Mouse (Mus musculus): Measurements from ENCODE around the gene Dgki. TPM values are rescaled to one million over a fixed set of nuclear protein-coding genes. Genes with fewer than 3 reads are reported as not detected.
A peak's percentile ranks its signal among the peaks of the same experiment; 100 is the strongest.

The Dgki gene
- polyA plus RNA-seq, 1 experiment from 2014 or later = 9.9 TPM

DNA sequence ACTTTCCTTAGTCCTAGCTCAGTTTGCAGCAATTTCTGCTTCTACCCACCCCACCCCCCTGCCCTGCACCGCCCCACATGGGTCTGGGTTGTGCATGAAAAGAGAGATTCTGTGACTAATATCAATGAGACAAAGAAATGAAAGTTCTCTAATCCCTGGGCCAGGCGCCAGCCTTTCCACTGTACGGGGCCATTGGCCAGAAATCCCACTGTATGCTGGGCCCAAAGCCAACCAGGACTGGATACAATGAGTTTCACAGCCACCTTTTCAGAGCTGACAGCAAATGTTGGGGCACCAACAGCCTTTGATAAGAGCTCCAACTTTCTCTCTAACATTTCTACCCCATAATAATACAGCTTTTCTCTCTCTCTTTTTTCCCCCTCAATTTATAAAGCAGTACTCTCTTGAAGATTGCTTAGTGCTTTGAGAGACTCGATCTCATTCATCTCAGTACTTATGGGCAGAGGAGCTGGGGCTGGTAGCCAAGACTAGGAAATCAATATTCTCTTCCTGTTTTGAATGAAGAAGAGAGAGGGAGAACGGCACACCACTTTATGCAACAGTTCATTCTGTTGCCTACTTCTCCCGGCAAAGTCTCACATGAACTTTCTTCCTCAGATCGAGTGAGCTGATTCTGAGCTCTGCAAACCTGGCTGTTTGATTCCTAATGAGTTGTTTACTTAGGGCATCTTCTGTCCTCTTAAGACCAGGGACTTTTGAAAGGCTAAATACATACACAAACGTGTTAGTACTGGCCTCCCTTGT, 480.8 kb downstream of the Dgki start:
- H3K4me3 ChIP-seq = no peak overlapping the region
- no peaks in the 10 kb centered on the region for H3K36me3 ChIP-seq
- peak; percentile 96 for ATAC-seq (replicated peaks)
- peaks cover 36% of the 10 kb centered on the region for H3K4me1 ChIP-seq
- H3K9ac ChIP-seq (replicated peaks) = no peak overlapping the region
- WGBS = 9% methylated on average over 8 of the region's 8 CpGs
- H3K27me3 ChIP-seq = no peaks in the 10 kb centered on the region
- H3K4me2 ChIP-seq (replicated peaks) = no peak overlapping the region
- peak overlapping the region; percentile 79 for H3K27ac ChIP-seq (replicated peaks)
- no peaks in the 10 kb centered on the region for H3K9me3 ChIP-seq

DNA sequence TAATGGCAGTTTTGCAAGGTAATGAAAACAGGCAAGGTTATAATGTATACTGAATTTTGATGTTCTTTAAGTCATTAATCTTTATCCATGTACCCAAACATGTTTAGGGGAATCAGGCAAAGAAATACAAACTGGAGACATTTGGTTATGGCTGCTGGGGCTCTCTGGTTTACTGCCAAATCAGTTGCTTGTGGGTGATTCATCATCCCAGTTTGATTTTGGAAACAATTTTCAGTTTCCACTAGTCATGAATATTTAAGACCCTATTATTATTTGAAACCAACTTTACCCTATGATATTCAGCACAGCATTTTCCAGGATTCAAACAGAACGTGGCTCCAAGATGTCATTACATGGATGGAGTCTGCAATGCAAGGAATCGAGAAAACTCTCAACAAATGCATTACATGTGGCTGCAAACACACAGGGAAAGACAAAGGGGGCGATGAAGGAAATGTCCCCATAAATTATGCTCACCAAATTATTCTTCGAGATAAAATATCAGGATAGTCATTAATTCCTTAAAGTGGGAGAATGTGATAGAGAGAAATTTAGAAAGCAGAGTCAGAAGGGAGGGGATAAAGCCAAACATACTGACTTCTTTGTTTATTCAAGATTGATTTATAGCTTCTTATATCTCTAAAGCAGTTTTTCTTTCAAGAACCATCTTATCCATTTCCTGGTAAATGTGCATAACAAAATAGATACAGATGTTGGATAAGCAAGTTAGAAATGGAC, 481.5 kb downstream of the Dgki start:
- WGBS = 34% methylated on average over 4 of the region's 4 CpGs
- no peak for ATAC-seq (replicated peaks)

DNA sequence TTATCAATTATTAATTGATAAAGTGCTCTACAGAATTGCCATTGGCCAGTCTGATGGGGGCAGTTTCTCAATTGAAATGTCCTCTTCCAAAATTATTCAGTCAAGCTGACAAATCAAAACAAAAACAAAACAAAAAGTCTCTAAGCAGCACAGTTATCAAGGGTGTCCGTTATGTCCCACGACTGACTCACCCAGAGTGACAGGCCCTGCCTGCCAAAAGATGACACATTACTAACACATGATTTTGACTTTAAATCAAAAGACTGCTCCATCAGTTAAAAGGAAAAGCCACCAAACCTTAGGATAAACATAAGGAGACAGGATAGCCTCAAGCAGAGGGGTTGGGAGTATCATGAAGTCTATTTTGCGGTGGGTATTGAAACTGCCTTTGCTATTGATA, 483.3 kb downstream of the Dgki start:
- Histone ChIP-seq H3K27me3 (no peaks in the 10 kb centered on the region), H3K4me1 (peaks cover 36% of the 10 kb centered on the region), H3K4me3 (no peak overlapping the region), H3K4me2 (replicated peaks) (no peak overlapping the region), H3K36me3 (no peaks in the 10 kb centered on the region), H3K9me3 (no peaks in the 10 kb centered on the region), H3K9ac (replicated peaks) (no peak overlapping the region), H3K27ac (replicated peaks) (no peak overlapping the region)
- WGBS = 82% methylated on average over 3 of the region's 3 CpGs
- no peak for ATAC-seq (replicated peaks)

More for the DNA sequence above, 481.5 kb downstream of the Dgki start:
- no peak overlapping the region for H3K9ac ChIP-seq (replicated peaks)
- no peak overlapping the region for H3K4me2 ChIP-seq (replicated peaks)
- no peaks in the 10 kb centered on the region for H3K27me3 ChIP-seq
- H3K27ac ChIP-seq (replicated peaks) = peak overlapping the region; percentile 79
- H3K4me3 ChIP-seq = no peak overlapping the region
- H3K4me1 ChIP-seq = peaks cover 36% of the 10 kb centered on the region
- H3K36me3 ChIP-seq = no peaks in the 10 kb centered on the region
- H3K9me3 ChIP-seq = no peaks in the 10 kb centered on the region

DNA sequence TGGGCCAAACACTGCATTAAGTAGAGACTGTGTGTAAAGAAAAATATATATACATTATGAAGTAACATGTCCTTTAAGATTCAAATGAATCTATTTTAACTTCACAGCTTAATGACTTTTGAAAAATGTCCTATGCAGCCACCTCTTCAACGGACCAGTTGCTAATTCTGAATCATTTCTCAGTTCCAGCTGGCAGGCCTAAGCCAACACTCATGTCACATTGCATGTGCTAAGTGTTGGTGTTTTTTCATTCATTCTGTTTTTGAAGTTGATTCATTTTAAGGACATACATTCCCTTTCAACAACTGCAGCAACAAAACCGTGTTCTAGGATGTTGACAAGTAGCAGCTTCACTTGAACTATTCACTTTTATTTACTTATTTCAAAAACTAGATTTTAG, 484.0 kb downstream of the Dgki start:
- Histone ChIP-seq H3K9me3 (no peaks in the 10 kb centered on the region), H3K9ac (replicated peaks) (no peak overlapping the region), H3K4me1 (peaks cover 41% of the 10 kb centered on the region), H3K27me3 (no peaks in the 10 kb centered on the region), H3K27ac (replicated peaks) (no peak overlapping the region), H3K4me3 (no peak overlapping the region), H3K36me3 (no peaks in the 10 kb centered on the region), H3K4me2 (replicated peaks) (no peak overlapping the region)
- ATAC-seq (replicated peaks) = no peak
- WGBS = 57% methylated on average over 2 of the region's 2 CpGs

DNA sequence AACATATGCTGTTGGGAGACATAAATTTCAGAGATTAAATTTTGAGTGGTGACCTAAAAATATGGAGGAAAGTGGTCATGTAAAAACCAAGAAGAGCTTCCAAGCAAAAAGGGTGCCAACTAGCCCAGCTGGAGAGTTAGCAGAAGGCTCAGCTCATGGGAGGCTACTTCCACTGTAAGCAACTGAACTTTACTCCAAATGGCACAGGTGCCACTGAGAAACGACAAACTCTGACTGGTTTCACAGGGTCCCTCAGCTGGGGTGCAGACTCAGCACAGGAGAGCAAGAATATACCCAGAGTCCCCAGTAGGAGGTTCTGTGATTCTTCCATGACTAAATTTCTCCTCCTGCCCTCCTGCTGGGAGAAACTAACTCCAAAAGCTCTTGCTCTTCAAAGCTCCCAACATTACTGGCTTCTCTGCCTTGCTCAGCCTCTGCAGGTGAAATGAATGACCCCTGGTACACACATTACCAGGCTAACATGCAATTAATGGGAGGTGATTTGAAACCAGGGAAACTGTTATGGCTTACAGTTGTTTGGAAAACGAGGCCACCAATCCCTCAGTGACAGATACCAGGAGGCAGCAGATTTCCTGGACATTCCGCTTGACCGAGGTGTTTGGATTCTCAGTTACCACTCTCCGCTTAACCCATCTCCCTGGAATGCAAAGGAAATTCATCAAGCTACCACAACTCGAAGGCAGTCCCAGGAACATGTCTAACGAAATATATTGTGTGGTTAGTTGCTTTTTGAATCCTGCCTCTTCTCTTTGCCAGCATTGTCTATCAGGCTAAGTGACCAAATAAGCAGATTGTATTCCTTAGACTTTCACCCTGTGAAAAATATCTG, 487.1 kb downstream of the Dgki start:
- Histone ChIP-seq H3K4me1 (peaks cover 38% of the 10 kb centered on the region), H3K36me3 (no peaks in the 10 kb centered on the region), H3K9ac (replicated peaks) (no peak overlapping the region), H3K4me2 (replicated peaks) (no peak overlapping the region), H3K27me3 (no peaks in the 10 kb centered on the region), H3K27ac (replicated peaks) (no peak overlapping the region), H3K9me3 (no peaks in the 10 kb centered on the region), H3K4me3 (no peak overlapping the region)
- ATAC-seq (replicated peaks) = no peak
- 84% methylated on average over 7 of the region's 7 CpGs for WGBS

DNA sequence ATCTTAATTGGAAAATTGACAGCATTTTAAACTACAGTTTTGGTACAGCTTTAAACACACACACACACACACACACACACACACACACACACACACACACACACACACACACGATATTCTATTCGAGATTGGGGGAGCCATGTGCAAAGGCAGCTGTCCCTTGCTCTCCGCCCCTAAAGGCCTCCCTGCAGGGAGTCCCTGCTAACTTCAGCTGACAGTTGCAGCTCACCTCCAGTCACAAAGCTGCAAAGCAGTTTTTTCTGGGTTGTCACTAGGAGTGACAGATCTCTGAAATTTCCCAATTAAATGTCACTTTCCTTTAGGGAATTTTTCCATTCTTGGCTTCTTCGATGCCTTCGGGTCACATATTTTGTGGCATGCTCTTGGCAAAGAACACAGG, 489.5 kb downstream of the Dgki start:
- 4% methylated on average over 5 of the region's 5 CpGs for WGBS
- Histone ChIP-seq H3K4me2 (replicated peaks) (peak overlapping the region; percentile 71), H3K4me3 (peak overlapping the region; percentile 76)

DNA sequence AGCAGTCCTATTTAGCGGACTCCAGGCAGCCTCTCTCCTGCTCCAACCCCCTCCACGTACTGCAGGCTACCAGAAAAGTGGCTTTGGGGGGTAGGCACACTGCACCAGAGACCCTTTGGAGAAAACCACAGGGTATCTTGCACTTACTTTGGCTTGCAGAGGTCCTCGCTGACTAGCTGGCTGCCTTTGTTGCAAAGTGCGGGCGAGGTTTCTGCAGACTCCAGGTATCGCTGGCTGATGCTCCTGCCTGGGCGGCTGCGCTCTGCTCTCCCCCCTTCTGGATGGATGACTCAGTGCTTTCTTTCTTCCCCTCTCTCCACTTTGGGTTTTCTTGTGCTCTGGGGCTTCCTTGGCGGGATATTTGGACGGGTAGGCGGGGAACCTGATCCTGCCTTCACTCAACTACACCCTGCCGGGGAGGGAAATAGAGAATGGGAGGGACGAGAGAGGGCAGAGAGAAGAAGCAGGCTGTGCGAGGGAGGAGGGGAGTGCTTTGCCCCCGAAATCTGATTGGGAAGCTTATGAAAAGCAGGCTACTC, 490.2 kb downstream of the Dgki start, which contains the start of gene Ptn:
Ptn (minus strand) TSS at position 474 of the 539 bp plus-strand sequence.
- WGBS = 0% methylated on average over 15 of the region's 15 CpGs
- 0 out of 2 replicates have a peak, but pooled peaks cover 6% of the 10 kb centered on the region for H3K36me3 ChIP-seq
- H3K9me3 ChIP-seq = no peaks in the 10 kb centered on the region

More for the DNA sequence above, 489.5 kb downstream of the Dgki start:
- no peaks in the 10 kb centered on the region for H3K9me3 ChIP-seq
- H3K9ac ChIP-seq (replicated peaks) = peak overlapping the region; percentile 84; the same call in 1 of the 2 replicates
- H3K27ac ChIP-seq (replicated peaks) = peak overlapping the region; percentile 92
- 0 out of 2 replicates have a peak, but pooled peaks cover 6% of the 10 kb centered on the region for H3K36me3 ChIP-seq
- peaks cover 40% of the 10 kb centered on the region for H3K4me1 ChIP-seq
- peak; percentile 39; the same call in 1 of the 2 replicates for ATAC-seq (replicated peaks)
- no peaks in the 10 kb centered on the region for H3K27me3 ChIP-seq

DNA sequence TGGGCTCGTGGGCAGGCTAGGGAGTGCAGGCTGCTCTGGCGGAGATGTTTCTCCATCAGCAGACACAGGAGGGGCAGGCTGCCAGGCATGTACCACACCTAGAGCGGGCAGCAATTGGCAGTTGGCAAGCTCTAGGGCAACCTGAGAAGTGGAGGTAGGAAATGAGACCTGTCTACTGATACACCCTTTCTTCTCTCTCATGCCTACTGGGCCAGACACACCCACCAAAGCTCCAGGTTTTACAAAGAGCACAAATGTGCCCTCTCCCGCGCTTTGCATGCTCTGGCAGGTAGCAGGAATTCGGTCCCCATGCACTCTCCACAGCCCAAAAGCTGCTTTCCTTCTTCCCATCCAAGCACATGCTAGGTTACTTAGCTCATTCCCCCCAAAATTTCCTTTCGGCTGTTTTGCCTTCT, 490.7 kb downstream of the Dgki start:
- Histone ChIP-seq H3K9me3 (no peaks in the 10 kb centered on the region), H3K27ac (replicated peaks) (peak overlapping the region; percentile 92), H3K4me3 (peak overlapping the region; percentile 76), H3K4me1 (peaks cover 41% of the 10 kb centered on the region), H3K36me3 (peaks cover 6% of the 10 kb centered on the region; the same call in 1 of the 2 replicates), H3K9ac (replicated peaks) (peak overlapping the region; percentile 84), H3K27me3 (no peaks in the 10 kb centered on the region), H3K4me2 (replicated peaks) (peak overlapping the region; percentile 71)
- WGBS = 1% methylated on average over 7 of the region's 7 CpGs
- ATAC-seq (replicated peaks) = peak; percentile 49

More for the DNA sequence above, 490.2 kb downstream of the Dgki start, which contains the start of gene Ptn:
- ATAC-seq (replicated peaks) = peak; percentile 87
- Histone ChIP-seq H3K27me3 (no peaks in the 10 kb centered on the region), H3K9ac (replicated peaks) (peak within 1 kb of the TSS; percentile 84), H3K4me1 (peaks cover 41% of the 10 kb centered on the region), H3K27ac (replicated peaks) (peak within 1 kb of the TSS; percentile 92), H3K4me2 (replicated peaks) (peak within 1 kb of the TSS; percentile 71), H3K4me3 (peak within 1 kb of the TSS; percentile 76)

DNA sequence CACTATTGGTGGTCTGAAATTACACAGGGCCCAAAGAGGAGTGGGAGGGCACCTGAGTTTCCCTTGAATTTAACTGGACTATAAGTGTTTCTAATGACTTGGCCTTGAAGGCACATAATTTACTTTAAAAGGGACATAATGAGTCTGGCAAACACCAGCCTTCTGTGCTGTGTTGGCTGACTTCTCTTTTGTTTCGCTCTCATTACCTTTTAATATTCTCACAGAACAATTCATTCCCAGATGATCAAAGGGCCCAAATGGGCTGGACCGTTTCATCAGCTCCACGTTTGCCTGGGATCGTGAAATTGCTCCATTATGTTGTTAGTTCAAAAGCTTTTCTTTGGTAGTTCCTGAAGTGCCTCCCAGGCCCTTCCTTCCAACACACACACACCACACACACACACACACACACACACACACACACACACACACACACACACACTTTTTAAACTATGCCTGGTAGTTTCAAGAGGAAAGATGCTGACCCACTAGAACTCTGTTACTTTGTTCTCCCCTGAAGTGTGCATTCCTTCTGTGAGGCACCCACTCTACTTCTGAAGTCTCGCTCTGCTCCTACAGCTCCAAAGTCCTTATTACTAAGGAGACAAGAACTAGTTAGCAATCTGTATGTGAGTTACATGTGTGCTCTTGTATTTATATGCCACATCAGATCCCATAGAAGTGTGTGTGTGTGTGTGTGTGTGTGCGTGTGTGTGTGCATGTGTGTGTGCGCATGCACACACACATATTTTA, 491.5 kb downstream of the Dgki start:
- Histone ChIP-seq H3K27me3 (no peaks in the 10 kb centered on the region), H3K9ac (replicated peaks) (peak overlapping the region; percentile 84), H3K9me3 (no peaks in the 10 kb centered on the region), H3K4me3 (peak overlapping the region; percentile 76), H3K4me1 (peaks cover 41% of the 10 kb centered on the region), H3K27ac (replicated peaks) (peak overlapping the region; percentile 92), H3K36me3 (peaks cover 8% of the 10 kb centered on the region; the same call in 1 of the 2 replicates), H3K4me2 (replicated peaks) (peak overlapping the region; percentile 71)
- 12% methylated on average over 7 of the region's 7 CpGs for WGBS
- ATAC-seq (replicated peaks) = peak; percentile 29; the same call in 1 of the 2 replicates

DNA sequence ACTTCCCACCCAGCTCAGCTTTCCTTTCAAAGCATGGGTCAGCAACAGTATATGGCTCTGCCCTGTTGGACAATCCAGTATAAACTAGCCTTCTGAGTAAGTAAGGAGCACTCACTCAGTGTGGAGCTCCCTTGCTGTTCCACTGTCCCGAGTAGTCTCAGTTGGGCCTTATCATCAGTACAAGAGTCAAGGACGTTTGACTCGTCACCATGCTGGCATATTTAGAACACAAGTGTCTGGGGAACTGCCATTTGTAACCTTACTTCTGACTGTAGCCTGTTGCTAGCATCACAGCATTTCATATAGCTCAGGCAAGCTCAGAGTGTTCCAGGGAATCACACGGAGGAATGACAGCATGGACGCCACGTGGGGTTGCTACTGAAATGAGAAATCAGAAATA, 493.1 kb downstream of the Dgki start:
- no peaks in the 10 kb centered on the region for H3K9me3 ChIP-seq
- no peak overlapping the region for H3K9ac ChIP-seq (replicated peaks)
- peaks cover 11% of the 10 kb centered on the region; the same call in 1 of the 2 replicates for H3K36me3 ChIP-seq
- no peaks in the 10 kb centered on the region for H3K27me3 ChIP-seq
- 86% methylated on average over 6 of the region's 6 CpGs for WGBS
- no peak for ATAC-seq (replicated peaks)
- H3K4me3 ChIP-seq = no peak overlapping the region
- peaks cover 41% of the 10 kb centered on the region for H3K4me1 ChIP-seq
- H3K4me2 ChIP-seq (replicated peaks) = peak overlapping the region; percentile 18
- no peak overlapping the region for H3K27ac ChIP-seq (replicated peaks)
